In the genomic region with DNA sequence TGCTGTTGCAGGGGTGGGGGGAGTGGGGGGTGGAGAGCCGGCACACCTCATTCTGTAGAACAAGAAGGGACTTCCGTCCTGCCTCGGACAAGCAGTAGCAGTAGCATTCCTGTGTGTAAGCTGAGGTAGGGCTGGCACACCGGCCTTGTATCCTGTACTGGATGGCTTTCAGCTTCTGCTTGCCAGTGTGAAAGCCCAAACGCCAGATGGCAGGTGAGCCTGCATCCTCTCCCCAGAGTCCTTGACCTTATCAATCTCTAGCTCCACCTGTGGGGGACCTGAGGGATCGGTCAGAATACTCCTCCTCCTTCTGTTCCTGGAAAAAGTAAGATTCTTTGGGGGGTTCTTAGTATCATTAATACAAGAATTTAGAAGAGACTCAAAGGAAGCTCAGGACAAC, we compare ENCODE assay signal across 8 mouse cellular contexts. TPM values are rescaled to one million over a fixed set of nuclear protein-coding genes. Genes with fewer than 3 reads are reported as not detected.
A peak's percentile ranks its signal among the peaks of the same experiment; 100 is the strongest.
DNase-seq lines count a peak whose midpoint lies in the region; ATAC-seq and TF ChIP-seq lines count a peak whose summit lies in the region.

No protein-coding gene starts in this region.

- intact Hi-C loops in left cerebral cortex, postnatal 36 days (cut with DNase I), result loop anchor here (5.0 to 10.0 kb wide), 2 partner anchors 66 to 461 kb away; a partner anchor contains a TSS

- peak; percentile 13 for DNase-seq in lung, embryonic 14.5 days
- no peak for DNase-seq in lung, postnatal 25 days (ENCODE audit: low spot score)
- peak; percentile 78 to 80 for DNase-seq in cerebellum, postnatal 10 days
- no peak for DNase-seq in liver, postnatal 0 days
- DNase-seq in thymus, postnatal 14 days, result peak; percentile 41
- DNase-seq in ovary, postnatal 10 days (ENCODE audit: low spot score), result no peak
- DNase-seq in left cerebral cortex, postnatal 36 days (ENCODE audit: low spot score in 2 of 2), result no peak

- H3K9me3 ChIP-seq in lung, embryonic 14.5 days (ENCODE audit: low read depth, low read length), result no peaks in the 10 kb centered on the region
- H3K9me3 ChIP-seq in hindbrain, embryonic 16.5 days (ENCODE audit: control insufficient read depth, low read length), result no peaks in the 10 kb centered on the region
- H3K9me3 ChIP-seq in liver, postnatal 0 days (ENCODE audit: low read length), result no peaks in the 10 kb centered on the region

- WGBS in lung, embryonic 14.5 days, result 57% methylated on average over 6 of the region's 6 CpGs
- 75% methylated on average over 6 of the region's 6 CpGs for WGBS in hindbrain, embryonic 16.5 days
- 59% methylated on average over 6 of the region's 6 CpGs for WGBS in liver, postnatal 0 days (ENCODE audit: insufficient replicate concordance)

- H3K9ac ChIP-seq in lung, embryonic 14.5 days, result no peak overlapping the region
- H3K9ac ChIP-seq in hindbrain, embryonic 16.5 days (ENCODE audit: low read depth, low read length), result no peak overlapping the region
- H3K9ac ChIP-seq in liver, postnatal 0 days (replicated peaks), result no peak overlapping the region

- no peak for TF ChIP-seq EP300 in liver, postnatal 0 days (IDR thresholded peaks at IDR 0.05; ENCODE audit: low read depth)

- no peak for ATAC-seq in lung, embryonic 14.5 days (ENCODE audit: insufficient read depth)
- ATAC-seq in hindbrain, embryonic 16.5 days, result no peak
- ATAC-seq in liver, postnatal 0 days, result no peak

- H3K4me1 ChIP-seq in lung, embryonic 14.5 days (ENCODE audit: insufficient read depth), result no peaks in the 10 kb centered on the region
- peaks cover 14% of the 10 kb centered on the region for H3K4me1 ChIP-seq in hindbrain, embryonic 16.5 days (ENCODE audit: control insufficient read depth, insufficient read depth, low read depth, low read length)
- peaks cover 23% of the 10 kb centered on the region for H3K4me1 ChIP-seq in liver, postnatal 0 days (ENCODE audit: insufficient read depth)

- peak; percentile 32 for TF ChIP-seq CTCF in lung, embryonic 14.5 days (IDR thresholded peaks at IDR 0.05; ENCODE audit: low read depth)
- TF ChIP-seq CTCF in liver, postnatal 0 days (IDR thresholded peaks at IDR 0.05; ENCODE audit: low read depth), result peak; percentile 38

- peak overlapping the region; percentile 93 for H3K4me2 ChIP-seq in lung, embryonic 14.5 days
- peak overlapping the region; percentile 91 for H3K4me2 ChIP-seq in hindbrain, embryonic 16.5 days (ENCODE audit: low read length)
- H3K4me2 ChIP-seq in liver, postnatal 0 days (ENCODE audit: low read depth, low read length), result peak overlapping the region; percentile 99

- H3K36me3 ChIP-seq in lung, embryonic 14.5 days (ENCODE audit: insufficient read depth), result peaks cover 3% of the 10 kb centered on the region; the same call in 1 of the 2 replicates
- no peaks in the 10 kb centered on the region for H3K36me3 ChIP-seq in hindbrain, embryonic 16.5 days (ENCODE audit: control insufficient read depth, insufficient read depth, low read length)
- no peaks in the 10 kb centered on the region for H3K36me3 ChIP-seq in liver, postnatal 0 days (replicated peaks; ENCODE audit: insufficient read depth, low read length)

- H3K27ac ChIP-seq in lung, embryonic 14.5 days (ENCODE audit: low read depth), result no peak overlapping the region
- H3K27ac ChIP-seq in hindbrain, embryonic 16.5 days (ENCODE audit: low read depth, low read length), result no peak overlapping the region
- no peak overlapping the region for H3K27ac ChIP-seq in liver, postnatal 0 days (ENCODE audit: low read depth)

- no peaks in the 10 kb centered on the region for H3K27me3 ChIP-seq in lung, embryonic 14.5 days (ENCODE audit: insufficient read depth, low read length)
- no peaks in the 10 kb centered on the region for H3K27me3 ChIP-seq in hindbrain, embryonic 16.5 days (replicated peaks; ENCODE audit: control insufficient read depth, insufficient read depth, low read length)
- H3K27me3 ChIP-seq in liver, postnatal 0 days (ENCODE audit: insufficient read depth, low read length), result no peaks in the 10 kb centered on the region

- H3K4me3 ChIP-seq in lung, embryonic 14.5 days (ENCODE audit: low read depth, low read length), result peak overlapping the region; percentile 86
- H3K4me3 ChIP-seq in hindbrain, embryonic 16.5 days (ENCODE audit: low read length), result peak overlapping the region; percentile 98
- no peak overlapping the region for H3K4me3 ChIP-seq in liver, postnatal 0 days (ENCODE audit: low read depth, low read length)

RNA-seq across cellular contexts. Expression of a gene that starts 1.3 kb away (rescaled TPM):
- 37.9 and 40.7 TPM in 2 replicates for polyA plus RNA-seq in lung, embryonic 14.5 days (2014; fragmentation: Nextera tagmentation; extraction: Ambion mirVana)
- 43.0 and 46.2 TPM in 2 replicates for polyA plus RNA-seq in hindbrain, embryonic 16.5 days (2015; fragmentation: Nextera tagmentation; extraction: Ambion mirVana)
- polyA plus RNA-seq in liver, postnatal 0 days (2015; fragmentation: Nextera tagmentation; extraction: Ambion mirVana), result 9.7 and 10.3 TPM in 2 replicates
- 10 to 100 TPM; 26.9 to 27.5 TPM for total RNA-seq in left cerebral cortex, postnatal 36 days (2021)

RNA-seq across cellular contexts. Expression of a gene that starts 34.6 kb away (rescaled TPM):
- polyA plus RNA-seq in lung, embryonic 14.5 days (2014; fragmentation: Nextera tagmentation; extraction: Ambion mirVana), result 0.46 and 0.47 TPM in 2 replicates
- polyA plus RNA-seq in hindbrain, embryonic 16.5 days (2015; fragmentation: Nextera tagmentation; extraction: Ambion mirVana), result 4.0 and 9.2 TPM in 2 replicates
- polyA plus RNA-seq in liver, postnatal 0 days (2015; fragmentation: Nextera tagmentation; extraction: Ambion mirVana), result 0.07 TPM in 1 of 2 replicates, not detected in the other
- 1 to 10 TPM; 2.3 to 4.9 TPM for total RNA-seq in left cerebral cortex, postnatal 36 days (2021)

RNA-seq across cellular contexts. Expression of a gene that starts 44.5 kb away (rescaled TPM):
- 45.3 and 49.1 TPM in 2 replicates for polyA plus RNA-seq in lung, embryonic 14.5 days (2014; fragmentation: Nextera tagmentation; extraction: Ambion mirVana)
- 159 and 164 TPM in 2 replicates for polyA plus RNA-seq in hindbrain, embryonic 16.5 days (2015; fragmentation: Nextera tagmentation; extraction: Ambion mirVana)
- polyA plus RNA-seq in liver, postnatal 0 days (2015; fragmentation: Nextera tagmentation; extraction: Ambion mirVana), result 6.7 and 6.8 TPM in 2 replicates
- 100 to 1,000 TPM in 1 of 2 experiments, 10 to 100 TPM in 1; 82.9 to 103 TPM for total RNA-seq in left cerebral cortex, postnatal 36 days (2021)

RNA-seq across cellular contexts. Expression of a gene that starts 51.2 kb away (rescaled TPM):
- 1.2 and 1.5 TPM in 2 replicates for polyA plus RNA-seq in lung, embryonic 14.5 days (2014; fragmentation: Nextera tagmentation; extraction: Ambion mirVana)
- 12.5 and 13.9 TPM in 2 replicates for polyA plus RNA-seq in hindbrain, embryonic 16.5 days (2015; fragmentation: Nextera tagmentation; extraction: Ambion mirVana)
- polyA plus RNA-seq in liver, postnatal 0 days (2015; fragmentation: Nextera tagmentation; extraction: Ambion mirVana), result 0.83 and 0.86 TPM in 2 replicates
- 10 to 100 TPM; 53.7 to 58.3 TPM for total RNA-seq in left cerebral cortex, postnatal 36 days (2021)

Comparison
In these comparisons a context has a peak if more than half of its experiments do, and no peak if none do; other contexts are left out.
1. DNase-seq: peak in lung, embryonic 14.5 days (single experiment), cerebellum, postnatal 10 days (2 of 2) and thymus, postnatal 14 days (single experiment); none in lung, postnatal 25 days (single experiment), liver, postnatal 0 days (single experiment), ovary, postnatal 10 days (single experiment) and left cerebral cortex, postnatal 36 days (0 of 2).
2. Peak in every context shown above with its lines, with median percentiles within 50 percentile points of each other: H3K4me2 ChIP-seq.